Mouse (Mus musculus) liver, adult 2 months (tissue): ENCODE measurements around the gene Wdr35. TPM values are rescaled to one million over a fixed set of nuclear protein-coding genes. Genes with fewer than 3 reads are reported as not detected.

Source experiments
- DNase-seq: peaks from one replicate; pipeline ENCODE4 v3.0.0-alpha.2; 2011; ENCODE audit warnings: low read depth, low spot score; ENCODE audit errors: extremely low read depth
- H3K27ac ChIP-seq: fragments of 200-500 bp; replicated peaks from 2 replicates; pipeline ENCODE4 v1.5.1; 2012; ENCODE audit warnings: low read depth, mild to moderate bottlenecking, control low read depth, inconsistent platforms, low read length; ENCODE audit not compliant: insufficient read depth
- H3K27me3 ChIP-seq: fragments of 200-500 bp; 2 replicates; pipeline ENCODE4 v1.6.1; 2012; ENCODE audit warnings: mild to moderate bottlenecking, moderate library complexity, low read length, inconsistent platforms; ENCODE audit not compliant: control insufficient read depth, insufficient read depth
- H3K36me3 ChIP-seq: fragments of 200-500 bp; 2 replicates; pipeline ENCODE4 v1.6.1; 2012; ENCODE audit warnings: low read length, inconsistent platforms; ENCODE audit not compliant: control insufficient read depth, insufficient read depth
- H3K4me1 ChIP-seq: fragments of 200-500 bp; 2 replicates; pipeline ENCODE4 v1.6.1; 2011; ENCODE audit warnings: low read length; ENCODE audit not compliant: control insufficient read depth, insufficient read depth
- H3K4me3 ChIP-seq: fragments of 200-500 bp; 2 replicates; pipeline ENCODE4 v1.5.1; 2011; ENCODE audit warnings: low read depth, mild to moderate bottlenecking, control low read depth, low read length, moderate library complexity; ENCODE audit not compliant: insufficient read depth
- H3K79me2 ChIP-seq: fragments of 200-500 bp; 2 replicates; pipeline ENCODE4 v1.6.1; 2012; ENCODE audit warnings: inconsistent platforms, mild to moderate bottlenecking, low read length, moderate library complexity; ENCODE audit not compliant: control insufficient read depth, insufficient read depth
- H3K9ac ChIP-seq: fragments of 200-500 bp; 2 replicates; pipeline ENCODE4 v1.6.1; 2012; ENCODE audit warnings: low read depth, mild to moderate bottlenecking, control low read depth, inconsistent platforms, low read length
- CTCF ChIP-seq: fragments of 200-500 bp; IDR thresholded peaks from 2 replicates; pipeline ENCODE4 v1.5.1; 2011; ENCODE audit warnings: low read depth, low read length, control low read depth
- POLR2A ChIP-seq: fragments of 200-500 bp; IDR thresholded peaks from 2 replicates; pipeline ENCODE4 v1.6.1; 2011; ENCODE audit warnings: low read length, control low read depth; ENCODE audit not compliant: insufficient read depth; ENCODE audit errors: extremely low read depth
- WGBS: fragments of 180-500 bp; shearing (Covaris S2); methylation state at CpG from one replicate; pipeline ENCODE4 v1.1.7; 2018; 5-methylcytosine and 5-hydroxymethylcytosine counted together
- polyA plus RNA-seq: library from polyadenylated mRNA; depleted of rRNA; stranded (reverse); fragments of >200 nt; gene quantifications from 2 replicates; pipeline ENCODE4 v1.2.3, GENCODE M21; 2012
- total RNA-seq: library from RNA; depleted of rRNA; stranded (reverse); fragments of >200 nt; gene quantifications from 2 replicates; pipeline ENCODE4 v1.2.3, GENCODE M21; 2014

Wdr35 gene
- total and polyA plus RNA-seq, 2 experiments = 0.59 to 3.0 TPM

- no peak overlapping the region for H3K9ac ChIP-seq
- DNase-seq = no peak
- 88% methylated on average over 4 of the region's 4 CpGs for WGBS
Measured at GRCm38 (mm10) chr12:9046674-9047073, 73.0 kb downstream of the Wdr35 start.

GRCm38 (mm10) chr12:9048090-9048489 lies 74.4 kb downstream of the Wdr35 start:
- H3K79me2 ChIP-seq = no peaks in the 10 kb centered on the region
- 53% methylated on average over 8 of the region's 8 CpGs for whole genome bisulfite sequencing

More at GRCm38 (mm10) chr12:9046674-9047073, 73.0 kb downstream of the Wdr35 start:
- Histone ChIP-seq H3K36me3 (peaks cover 4% of the 10 kb centered on the region), H3K4me3 (no peak overlapping the region), H3K27ac (no peak overlapping the region), H3K27me3 (no peaks in the 10 kb centered on the region), H3K4me1 (no peaks in the 10 kb centered on the region), H3K79me2 (no peaks in the 10 kb centered on the region)
- no peak for TF ChIP-seq POLR2A
- TF ChIP-seq CTCF = no peak

GRCm38 (mm10) chr12:9050824-9051223 lies 77.1 kb downstream of the Wdr35 start:
- WGBS = 39% methylated on average over 6 of the region's 6 CpGs
- TF ChIP-seq CTCF = no peak
- TF ChIP-seq POLR2A = no peak
- H3K36me3 ChIP-seq = no peaks in the 10 kb centered on the region
- H3K79me2 ChIP-seq = no peaks in the 10 kb centered on the region
- no peak overlapping the region for H3K27ac ChIP-seq
- H3K9ac ChIP-seq = no peak overlapping the region
- no peaks in the 10 kb centered on the region for H3K4me1 ChIP-seq
- DNase-seq = no peak
- H3K4me3 ChIP-seq = no peak overlapping the region
- no peaks in the 10 kb centered on the region for H3K27me3 ChIP-seq

More at GRCm38 (mm10) chr12:9048090-9048489, 74.4 kb downstream of the Wdr35 start:
- Histone ChIP-seq H3K27ac (no peak overlapping the region), H3K4me1 (no peaks in the 10 kb centered on the region), H3K9ac (no peak overlapping the region), H3K4me3 (no peak overlapping the region), H3K27me3 (no peaks in the 10 kb centered on the region), H3K36me3 (no peaks in the 10 kb centered on the region)
- TF ChIP-seq CTCF = no peak
- TF ChIP-seq POLR2A = no peak
- no peak for DNase-seq

GRCm38 (mm10) chr12:9052075-9052829 lies 78.6 kb downstream of the Wdr35 start:
- WGBS = 58% methylated on average over 8 of the region's 8 CpGs
- no peaks in the 10 kb centered on the region for H3K4me1 ChIP-seq
- H3K4me3 ChIP-seq = no peak overlapping the region
- no peaks in the 10 kb centered on the region for H3K36me3 ChIP-seq
- H3K79me2 ChIP-seq = no peaks in the 10 kb centered on the region
- peak; percentile 95 for TF ChIP-seq CTCF
- no peak for TF ChIP-seq POLR2A
- H3K9ac ChIP-seq = no peak overlapping the region
- H3K27ac ChIP-seq = no peak overlapping the region
- H3K27me3 ChIP-seq = no peaks in the 10 kb centered on the region
- peak; percentile 57 for DNase-seq

GRCm38 (mm10) chr12:9053345-9053744 lies 79.7 kb downstream of the Wdr35 start:
- Histone ChIP-seq H3K9ac (no peak overlapping the region), H3K4me3 (no peak overlapping the region), H3K79me2 (no peaks in the 10 kb centered on the region), H3K36me3 (no peaks in the 10 kb centered on the region), H3K4me1 (no peaks in the 10 kb centered on the region), H3K27me3 (no peaks in the 10 kb centered on the region), H3K27ac (no peak overlapping the region)
- WGBS = 81% methylated on average over 7 of the region's 7 CpGs
- no peak for DNase-seq
- TF ChIP-seq POLR2A (no peak), CTCF (no peak)

- WGBS = 81% methylated on average over 2 of the region's 2 CpGs
Measured at GRCm38 (mm10) chr12:9054012-9054411, 80.3 kb downstream of the Wdr35 start.

More at GRCm38 (mm10) chr12:9054012-9054411, 80.3 kb downstream of the Wdr35 start:
- Histone ChIP-seq H3K79me2 (no peaks in the 10 kb centered on the region), H3K27me3 (no peaks in the 10 kb centered on the region), H3K4me1 (no peaks in the 10 kb centered on the region), H3K36me3 (no peaks in the 10 kb centered on the region), H3K9ac (no peak overlapping the region), H3K27ac (no peak overlapping the region), H3K4me3 (no peak overlapping the region)
- TF ChIP-seq POLR2A = no peak
- TF ChIP-seq CTCF = no peak
- no peak for DNase-seq
